1 mouse cellular context compared by ENCODE assay signal in the genomic region with DNA sequence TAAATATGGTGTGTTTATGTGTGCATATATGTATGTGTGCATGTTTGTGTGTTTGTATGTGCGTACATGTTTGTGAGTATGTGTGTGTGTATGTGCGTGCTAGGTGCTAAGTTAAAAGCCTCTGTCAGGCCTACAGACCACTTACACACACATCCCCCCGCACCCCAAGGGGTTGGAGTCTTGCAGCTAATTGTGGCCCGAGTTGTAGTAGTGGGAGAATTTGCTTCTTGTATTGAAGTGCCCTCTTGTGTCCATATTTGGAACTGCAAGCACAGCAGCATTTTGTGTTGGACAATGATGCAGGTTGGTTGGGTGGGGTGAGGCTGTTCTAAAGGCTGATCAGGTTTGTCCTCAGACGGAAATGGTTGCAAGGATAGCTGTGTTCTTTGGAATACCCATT.
TF ChIP-seq lines count a peak whose summit lies in the region.

No protein-coding gene starts in this region.

TF ChIP-seq in MEL, 35 proteins besides CTCF, POLR2A, EP300 and RAD21 (continued from another document):
- peak; percentile 47 for TF ChIP-seq SIN3A (IDR thresholded peaks at IDR 0.05; ENCODE audit: low read length)
